Mouse (Mus musculus) MEL (cell line): ENCODE measurements around the gene Ccna2.

Source experiments
- CTCF ChIP-seq, 3 experiments: IDR thresholded peaks in 2 of 3; conservative IDR thresholded peaks in 1 of 3; 2 replicates each; pipeline ENCODE4 v1.5.1; 2011 to 2012; ENCODE audit warnings: low read length in 3 of 3, low read depth in 2 of 3, mild to moderate bottlenecking in 2 of 3, improper control_type of control experiment in 1 of 3, inconsistent platforms in 1 of 3, mixed read lengths in 1 of 3, moderate library complexity in 1 of 3; ENCODE audit not compliant: control insufficient read depth in 1 of 3, insufficient read depth in 1 of 3, poor library complexity in 1 of 3, severe bottlenecking in 1 of 3
- GABPA ChIP-seq: IDR thresholded peaks from 2 replicates; pipeline ENCODE4 v1.6.1; 2012; ENCODE audit warnings: low read depth, mild to moderate bottlenecking, inconsistent platforms, low read length, improper control_type of control experiment, moderate library complexity
- GATA1 ChIP-seq: IDR thresholded peaks from 2 replicates; pipeline ENCODE4 v1.6.1; 2011; ENCODE audit warnings: low read depth, low read length, improper control_type of control experiment
- MAX ChIP-seq: IDR thresholded peaks from 2 replicates; pipeline ENCODE4 v1.6.1; 2011; ENCODE audit warnings: low read length, improper control_type of control experiment
- MYB ChIP-seq: IDR thresholded peaks from 2 replicates; pipeline ENCODE4 v1.6.1; 2011; ENCODE audit warnings: mild to moderate bottlenecking, low read depth, low read length, improper control_type of control experiment
- NRF1 ChIP-seq: IDR thresholded peaks from 2 replicates; pipeline ENCODE4 v1.6.1; 2014; ENCODE audit warnings: low read depth, mild to moderate bottlenecking, inconsistent platforms, low read length, improper control_type of control experiment, moderate library complexity; ENCODE audit not compliant: poor library complexity, insufficient read depth, severe bottlenecking

GRCm38 (mm10) chr3:36557601-36558000, 14.3 kb downstream of the Ccna2 start:
- no peak for TF ChIP-seq MAX
- TF ChIP-seq GABPA: no peak
- TF ChIP-seq CTCF (IDR thresholded peaks at IDR 0.05 in 2 of 3, conservative IDR thresholded peaks at IDR 0.05 in 1 of 3; ENCODE audit: control insufficient read depth in 1 of 3, insufficient read depth in 1 of 3, low read depth in 2 of 3, low read length in 3 of 3, poor library complexity in 1 of 3, severe bottlenecking in 1 of 3): no peak
- TF ChIP-seq NRF1: no peak
- TF ChIP-seq GATA1: no peak
- TF ChIP-seq MYB: no peak
